Mouse (Mus musculus): ENCODE measurements around the gene Dnajc1. TPM values are rescaled to one million over a fixed set of nuclear protein-coding genes. Genes with fewer than 3 reads are reported as not detected.

The Dnajc1 gene
- polyA plus RNA-seq, 1 experiment = 38.2 TPM

DNA sequence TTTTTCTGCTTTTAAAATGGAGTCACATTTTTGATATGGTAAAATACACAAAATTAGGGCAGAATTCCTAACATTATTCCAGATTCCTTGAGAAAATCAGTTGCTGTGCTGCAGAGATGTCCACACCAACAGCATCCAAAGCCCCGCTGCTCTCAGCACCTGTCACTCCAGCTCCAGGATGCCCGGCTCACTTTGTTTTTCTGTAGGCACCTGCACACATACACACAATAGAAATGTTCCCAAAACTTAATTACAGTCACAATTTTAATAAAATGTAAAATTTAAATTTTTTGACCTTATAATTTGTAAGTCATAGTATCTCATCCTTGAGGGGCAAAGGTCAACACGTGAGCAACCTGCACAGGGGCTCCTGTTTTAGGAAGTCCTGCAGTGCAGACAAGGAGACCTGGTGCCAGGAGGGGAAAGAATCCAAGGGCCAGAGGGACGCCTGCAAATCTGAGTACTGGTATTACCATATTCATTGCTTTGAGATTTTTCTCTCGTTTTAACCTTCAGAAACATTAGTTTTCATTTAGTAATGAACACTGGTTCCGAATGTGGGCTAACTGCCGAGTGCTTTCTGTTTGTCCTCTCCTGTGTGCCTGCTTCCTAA, 183.3 kb downstream of the Dnajc1 start:
- WGBS = 96% methylated on average over 7 of the region's 7 CpGs
- no peaks in the 10 kb centered on the region for H3K27me3 ChIP-seq (ENCODE audit: control insufficient read depth, insufficient read depth, low read length)
- H3K36me3 ChIP-seq (ENCODE audit: control insufficient read depth, insufficient read depth, low read length) = peaks cover 73% of the 10 kb centered on the region
- H3K27ac ChIP-seq (ENCODE audit: control insufficient read depth, insufficient read depth, low read length) = no peak overlapping the region
- TF ChIP-seq POLR2A (IDR thresholded peaks at IDR 0.05; ENCODE audit: control insufficient read depth, extremely low read depth, insufficient read depth, low read length, poor library complexity) (no peak), CTCF (IDR thresholded peaks at IDR 0.05; ENCODE audit: borderline replicate concordance, control insufficient read depth, extremely low read depth, insufficient read depth, low read length, poor library complexity) (no peak)
- H3K4me1 ChIP-seq (replicated peaks; ENCODE audit: control insufficient read depth, insufficient read depth, low read length) = no peaks in the 10 kb centered on the region
- no peak overlapping the region for H3K4me3 ChIP-seq (ENCODE audit: control insufficient read depth, insufficient read depth, low read length)
- DNase-seq = no peak

GRCm38 (mm10) chr2:18208578-18208977, 184.1 kb downstream of the Dnajc1 start:
- H3K27me3 ChIP-seq (ENCODE audit: control insufficient read depth, insufficient read depth, low read length) = no peaks in the 10 kb centered on the region
- peaks cover 74% of the 10 kb centered on the region for H3K36me3 ChIP-seq (ENCODE audit: control insufficient read depth, insufficient read depth, low read length)

DNA sequence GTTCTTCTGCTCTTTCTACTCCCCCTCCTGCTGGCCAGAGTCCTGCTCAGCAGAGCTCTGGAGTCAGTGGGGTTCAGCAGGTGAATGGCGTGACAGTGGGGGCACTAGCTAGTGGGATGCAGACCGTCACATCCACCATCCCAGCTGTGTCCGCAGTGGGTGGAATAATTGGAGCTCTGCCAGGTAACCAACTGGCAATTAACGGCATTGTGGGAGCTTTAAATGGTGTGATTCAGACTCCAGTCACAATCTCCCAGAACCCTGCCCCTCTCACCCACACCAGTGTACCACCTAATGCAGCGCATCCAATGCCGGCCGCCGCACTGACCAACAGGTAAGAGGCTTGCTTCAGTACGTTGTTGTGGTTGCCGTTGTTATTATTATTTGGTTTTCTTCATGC, 185.8 kb downstream of the Dnajc1 start:
- Histone ChIP-seq H3K27me3 (ENCODE audit: control insufficient read depth, insufficient read depth, low read length) (no peaks in the 10 kb centered on the region), H3K36me3 (ENCODE audit: control insufficient read depth, insufficient read depth, low read length) (peaks cover 74% of the 10 kb centered on the region)
- 97% methylated on average over 10 of the region's 10 CpGs for WGBS

More at GRCm38 (mm10) chr2:18208578-18208977, 184.1 kb downstream of the Dnajc1 start:
- H3K4me3 ChIP-seq (ENCODE audit: control insufficient read depth, insufficient read depth, low read length) = no peak overlapping the region
- TF ChIP-seq CTCF (IDR thresholded peaks at IDR 0.05; ENCODE audit: borderline replicate concordance, control insufficient read depth, extremely low read depth, insufficient read depth, low read length, poor library complexity) (no peak), POLR2A (IDR thresholded peaks at IDR 0.05; ENCODE audit: control insufficient read depth, extremely low read depth, insufficient read depth, low read length, poor library complexity) (no peak)
- H3K4me1 ChIP-seq (replicated peaks; ENCODE audit: control insufficient read depth, insufficient read depth, low read length) = no peaks in the 10 kb centered on the region
- no peak overlapping the region for H3K27ac ChIP-seq (ENCODE audit: control insufficient read depth, insufficient read depth, low read length)
- DNase-seq = no peak
- 96% methylated on average over 6 of the region's 6 CpGs for WGBS

DNA sequence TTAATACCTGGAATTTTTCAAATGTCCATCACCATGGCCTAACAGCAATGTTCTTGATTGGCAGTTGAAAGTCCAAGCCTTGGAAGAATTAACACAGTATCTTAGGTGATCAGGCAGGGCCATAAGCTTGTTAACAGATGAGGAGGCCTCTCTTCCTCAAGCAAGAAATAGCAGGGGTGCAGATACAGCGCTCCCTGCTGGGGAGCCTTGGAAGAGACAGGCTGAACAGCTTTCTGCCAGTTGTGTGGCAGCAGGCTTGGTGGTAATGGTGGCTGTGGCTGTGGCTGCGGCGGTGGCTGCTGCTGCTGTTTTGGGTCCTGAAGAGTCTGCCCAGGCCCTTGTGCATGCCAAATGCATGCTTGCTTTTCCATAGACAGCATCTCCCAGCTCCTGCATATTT, 187.5 kb downstream of the Dnajc1 start:
- peak; percentile 76 for DNase-seq
- H3K36me3 ChIP-seq (ENCODE audit: control insufficient read depth, insufficient read depth, low read length) = peaks cover 62% of the 10 kb centered on the region
- 90% methylated on average over 3 of the region's 3 CpGs for WGBS

More for the DNA sequence above, 185.8 kb downstream of the Dnajc1 start:
- no peak overlapping the region for H3K4me3 ChIP-seq (ENCODE audit: control insufficient read depth, insufficient read depth, low read length)
- H3K27ac ChIP-seq (ENCODE audit: control insufficient read depth, insufficient read depth, low read length) = no peak overlapping the region
- TF ChIP-seq CTCF (IDR thresholded peaks at IDR 0.05; ENCODE audit: borderline replicate concordance, control insufficient read depth, extremely low read depth, insufficient read depth, low read length, poor library complexity) (no peak), POLR2A (IDR thresholded peaks at IDR 0.05; ENCODE audit: control insufficient read depth, extremely low read depth, insufficient read depth, low read length, poor library complexity) (no peak)
- DNase-seq = no peak
- H3K4me1 ChIP-seq (replicated peaks; ENCODE audit: control insufficient read depth, insufficient read depth, low read length) = no peaks in the 10 kb centered on the region

DNA sequence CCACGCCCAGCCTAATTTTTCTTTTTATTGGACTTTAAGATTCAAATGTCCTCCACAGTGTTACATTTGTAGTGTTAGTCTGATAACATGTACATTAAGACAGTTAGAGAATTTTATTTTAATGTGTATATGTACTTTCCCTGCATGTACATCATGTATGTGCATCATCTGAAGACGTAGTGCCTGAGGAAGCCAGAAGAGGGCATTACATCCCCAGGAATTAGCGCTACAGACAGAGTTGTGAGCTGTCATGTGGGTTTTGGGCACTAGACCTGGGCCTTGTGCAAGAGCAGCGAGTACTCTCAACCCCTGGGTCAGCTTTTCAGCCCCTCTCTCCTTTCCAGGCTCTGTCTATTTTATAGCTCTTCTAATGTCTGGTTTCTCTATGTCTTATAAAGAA, 189.7 kb downstream of the Dnajc1 start:
- Histone ChIP-seq H3K4me3 (ENCODE audit: control insufficient read depth, insufficient read depth, low read length) (no peak overlapping the region), H3K27ac (ENCODE audit: control insufficient read depth, insufficient read depth, low read length) (no peak overlapping the region), H3K27me3 (ENCODE audit: control insufficient read depth, insufficient read depth, low read length) (no peaks in the 10 kb centered on the region), H3K36me3 (ENCODE audit: control insufficient read depth, insufficient read depth, low read length) (peaks cover 51% of the 10 kb centered on the region), H3K4me1 (replicated peaks; ENCODE audit: control insufficient read depth, insufficient read depth, low read length) (no peaks in the 10 kb centered on the region)
- WGBS = 98% methylated on average over 4 of the region's 4 CpGs
- no peak for DNase-seq
- TF ChIP-seq POLR2A (IDR thresholded peaks at IDR 0.05; ENCODE audit: control insufficient read depth, extremely low read depth, insufficient read depth, low read length, poor library complexity) (no peak), CTCF (IDR thresholded peaks at IDR 0.05; ENCODE audit: borderline replicate concordance, control insufficient read depth, extremely low read depth, insufficient read depth, low read length, poor library complexity) (no peak)

More for the DNA sequence above, 187.5 kb downstream of the Dnajc1 start:
- Histone ChIP-seq H3K4me3 (ENCODE audit: control insufficient read depth, insufficient read depth, low read length) (no peak overlapping the region), H3K27ac (ENCODE audit: control insufficient read depth, insufficient read depth, low read length) (no peak overlapping the region), H3K27me3 (ENCODE audit: control insufficient read depth, insufficient read depth, low read length) (no peaks in the 10 kb centered on the region), H3K4me1 (replicated peaks; ENCODE audit: control insufficient read depth, insufficient read depth, low read length) (no peaks in the 10 kb centered on the region)
- TF ChIP-seq CTCF (IDR thresholded peaks at IDR 0.05; ENCODE audit: borderline replicate concordance, control insufficient read depth, extremely low read depth, insufficient read depth, low read length, poor library complexity) = peak; percentile 71; the same call in 1 of the 2 replicates
- no peak for TF ChIP-seq POLR2A (IDR thresholded peaks at IDR 0.05; ENCODE audit: control insufficient read depth, extremely low read depth, insufficient read depth, low read length, poor library complexity)

DNA sequence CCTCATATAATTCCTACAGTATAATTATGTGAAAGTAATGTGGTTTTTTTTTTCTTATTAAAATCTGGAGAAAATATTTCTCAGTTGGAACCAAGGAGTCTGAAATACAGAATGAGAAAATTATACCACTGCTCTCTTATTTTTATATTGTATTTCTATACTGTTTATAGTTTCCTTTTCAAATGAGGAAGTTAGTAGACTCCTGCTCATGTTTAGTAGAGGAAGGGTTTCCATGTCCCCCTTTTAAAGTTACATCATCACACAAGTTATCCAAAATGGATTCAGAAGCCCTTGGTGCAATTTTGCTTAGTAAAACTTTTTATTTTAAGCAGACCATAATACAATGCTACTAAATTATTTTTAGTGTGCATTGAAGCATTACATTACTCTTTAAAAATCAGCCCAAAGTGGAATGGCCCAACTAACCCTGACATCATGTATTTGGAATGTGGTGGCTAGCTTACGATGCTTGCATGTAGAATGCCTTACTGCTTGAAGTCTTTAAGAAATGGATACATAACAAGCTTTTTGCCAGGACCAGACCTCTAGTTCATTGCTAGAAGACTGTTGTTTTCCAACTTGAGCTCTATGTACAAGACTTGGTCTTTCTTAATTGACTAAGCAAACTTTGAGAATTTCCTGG, 190.7 kb downstream of the Dnajc1 start:
- no peak for DNase-seq
- Histone ChIP-seq H3K36me3 (ENCODE audit: control insufficient read depth, insufficient read depth, low read length) (peaks cover 52% of the 10 kb centered on the region), H3K27me3 (ENCODE audit: control insufficient read depth, insufficient read depth, low read length) (no peaks in the 10 kb centered on the region), H3K27ac (ENCODE audit: control insufficient read depth, insufficient read depth, low read length) (no peak overlapping the region), H3K4me1 (replicated peaks; ENCODE audit: control insufficient read depth, insufficient read depth, low read length) (no peaks in the 10 kb centered on the region), H3K4me3 (ENCODE audit: control insufficient read depth, insufficient read depth, low read length) (no peak overlapping the region)
- TF ChIP-seq POLR2A (IDR thresholded peaks at IDR 0.05; ENCODE audit: control insufficient read depth, extremely low read depth, insufficient read depth, low read length, poor library complexity) (no peak), CTCF (IDR thresholded peaks at IDR 0.05; ENCODE audit: borderline replicate concordance, control insufficient read depth, extremely low read depth, insufficient read depth, low read length, poor library complexity) (no peak)
- 98% methylated on average over 1 of the region's 1 CpGs for WGBS
